Mouse (Mus musculus) lung, embryonic 14.5 days (tissue): ENCODE data around the gene Eed. TPM values are rescaled to one million over a fixed set of nuclear protein-coding genes. Genes with fewer than 3 reads are reported as not detected.
A peak's percentile ranks its signal among the peaks of the same experiment; 100 is the strongest.

ENCODE experiments used
- ATAC-seq: fragments of 200-750 bp; cut with Nextera tagmentation; 2 replicates; pipeline ENCODE4 v1.8.0; 2017; ENCODE audit warnings: mild to moderate bottlenecking, moderate TSS enrichment, moderate library complexity; ENCODE audit not compliant: insufficient read depth
- DNase-seq: peaks from one replicate; pipeline ENCODE4 v3.0.0-alpha.2; 2015
- H3K27ac ChIP-seq: fragments of 300-500 bp; sonication (generic); 2 replicates; pipeline ENCODE4 v1.5.1; 2014; ENCODE audit warnings: low read depth, mild to moderate bottlenecking, moderate library complexity
- H3K27me3 ChIP-seq: fragments of 300-500 bp; sonication (generic); 2 replicates; pipeline ENCODE4 v1.6.1; 2014; ENCODE audit warnings: low read length, control low read depth; ENCODE audit not compliant: insufficient read depth
- H3K36me3 ChIP-seq: fragments of 300-500 bp; sonication (generic); 2 replicates; pipeline ENCODE4 v1.6.1; 2014; ENCODE audit warnings: control low read depth; ENCODE audit not compliant: insufficient read depth
- H3K4me1 ChIP-seq: fragments of 300-500 bp; sonication (generic); 2 replicates; pipeline ENCODE4 v1.6.1; 2014; ENCODE audit warnings: antibody characterized with exemption, control low read depth; ENCODE audit not compliant: insufficient read depth
- H3K4me2 ChIP-seq: fragments of 300-500 bp; sonication (generic); 2 replicates; pipeline ENCODE4 v1.6.1; 2014; ENCODE audit warnings: mild to moderate bottlenecking
- H3K4me3 ChIP-seq: fragments of 300-500 bp; sonication (generic); 2 replicates; pipeline ENCODE4 v1.5.1; 2014; ENCODE audit warnings: low read depth, low read length
- H3K9ac ChIP-seq: fragments of 300-500 bp; sonication (generic); 2 replicates; pipeline ENCODE4 v1.6.1; 2014
- H3K9me3 ChIP-seq: fragments of 300-500 bp; sonication (generic); 2 replicates; pipeline ENCODE4 v1.6.1; 2016; ENCODE audit warnings: low read depth, low read length, control low read depth
- CTCF ChIP-seq: IDR thresholded peaks from 2 replicates; pipeline ENCODE4 v1.5.1; 2016; ENCODE audit warnings: antibody characterized with exemption, low read depth
- WGBS: fragments of 180-500 bp; shearing (Covaris S2); extraction: QIAGEN DNeasy Blood & Tissue Kit; methylation state at CpG from one replicate; pipeline ENCODE4 v1.1.7; 2014; 5-methylcytosine and 5-hydroxymethylcytosine counted together
- polyA plus RNA-seq: library from polyadenylated mRNA; unstranded; fragments of >200 nt; fragmentation: Nextera tagmentation; extraction: Ambion mirVana; gene quantifications from 2 replicates; pipeline ENCODE4 v1.2.1, GENCODE M21; 2014

The Eed gene
- polyA plus RNA-seq, 1 experiment from 2014 or later, result 75.5 TPM

DNA sequence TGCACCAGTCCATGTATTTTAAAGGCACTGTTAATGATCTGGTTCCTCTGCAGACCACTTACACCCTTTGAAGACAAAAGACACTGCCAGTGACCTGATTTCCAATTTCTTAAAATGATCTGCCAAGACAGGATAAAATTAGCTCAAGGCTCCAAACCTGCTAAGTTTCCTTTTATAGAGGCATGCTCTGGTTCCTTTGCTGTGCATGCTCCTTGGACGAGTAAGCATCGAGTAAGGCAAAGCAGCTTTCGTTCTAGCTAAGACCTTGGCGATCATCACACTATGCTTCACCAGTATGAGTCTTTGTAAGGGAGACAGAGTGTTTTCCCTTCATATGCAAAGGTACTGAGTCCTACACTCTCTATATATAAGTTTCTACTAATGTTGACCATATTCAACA lies 63.0 kb downstream of the Eed start:
- no peaks in the 10 kb centered on the region for H3K9me3 ChIP-seq
- no peak for DNase-seq
- H3K36me3 ChIP-seq, result peaks cover 21% of the 10 kb centered on the region
- no peak overlapping the region for H3K4me3 ChIP-seq
- no peaks in the 10 kb centered on the region for H3K27me3 ChIP-seq
- H3K4me2 ChIP-seq, result no peak overlapping the region
- 90% methylated on average over 4 of the region's 4 CpGs for WGBS
- ATAC-seq, result no peak
- no peaks in the 10 kb centered on the region for H3K4me1 ChIP-seq
- H3K9ac ChIP-seq, result no peak overlapping the region
- H3K27ac ChIP-seq, result no peak overlapping the region
- no peak for TF ChIP-seq CTCF

DNA sequence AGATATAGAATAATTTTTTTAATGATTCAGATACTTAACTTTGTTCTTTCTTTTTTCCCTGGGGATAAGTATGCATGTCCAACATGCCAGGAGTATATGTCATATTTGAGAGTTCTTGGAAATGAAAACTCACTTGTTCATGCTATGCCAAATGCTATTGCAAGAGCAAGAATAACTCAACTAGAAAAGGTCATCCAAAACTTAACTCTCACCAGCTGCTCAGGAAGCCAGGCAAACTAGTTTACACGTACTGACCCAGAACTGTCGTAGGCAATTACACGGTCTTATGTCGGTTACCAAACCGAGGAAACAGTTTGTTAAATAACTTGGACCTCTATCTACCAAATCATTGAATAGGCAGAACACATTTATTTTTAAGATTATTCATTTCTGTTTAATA lies 64.1 kb downstream of the Eed start:
- DNase-seq (no peak), ATAC-seq (no peak)
- Histone ChIP-seq H3K9me3 (no peaks in the 10 kb centered on the region), H3K4me3 (no peak overlapping the region), H3K4me1 (no peaks in the 10 kb centered on the region), H3K27ac (no peak overlapping the region), H3K9ac (no peak overlapping the region), H3K4me2 (no peak overlapping the region), H3K36me3 (peaks cover 21% of the 10 kb centered on the region), H3K27me3 (no peaks in the 10 kb centered on the region)
- 93% methylated on average over 5 of the region's 5 CpGs for WGBS
- TF ChIP-seq CTCF, result no peak

DNA sequence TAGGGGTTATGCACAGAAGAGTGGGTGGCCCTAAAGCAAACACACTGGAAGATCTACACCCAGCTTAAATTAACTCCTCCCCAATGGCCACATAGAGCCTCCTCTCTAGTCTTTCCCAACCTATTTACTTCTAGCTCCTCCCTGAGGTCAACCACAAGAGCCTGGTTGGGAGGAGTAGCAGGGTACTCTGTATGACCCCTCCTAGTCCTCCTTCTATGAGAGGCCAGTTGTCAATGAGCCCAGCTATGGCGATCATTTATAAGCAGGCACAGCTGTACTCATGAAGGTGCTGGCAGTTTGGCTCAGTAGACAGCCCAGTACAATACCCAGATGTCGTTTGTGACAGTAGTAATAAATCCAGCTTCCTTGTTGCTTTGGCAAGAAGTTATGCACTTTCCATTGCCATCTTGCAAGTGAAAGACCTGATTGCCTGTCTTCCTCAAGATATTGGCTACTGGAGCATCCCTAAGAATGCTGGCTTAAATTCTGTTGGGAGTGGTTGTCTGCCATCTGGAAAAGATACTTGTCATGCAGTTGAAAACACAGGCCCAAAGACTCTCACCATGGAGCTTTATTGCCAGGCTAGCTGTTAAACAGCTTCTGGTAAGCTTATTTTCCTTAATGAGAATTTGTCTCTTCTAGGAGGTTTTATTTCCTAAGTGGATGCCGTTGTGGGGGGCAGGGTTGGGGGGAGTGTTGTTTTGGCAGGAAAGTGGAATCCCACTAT lies 67.2 kb downstream of the Eed start:
- 79% methylated on average over 3 of the region's 3 CpGs for WGBS
- no peak for ATAC-seq
- TF ChIP-seq CTCF, result no peak

DNA sequence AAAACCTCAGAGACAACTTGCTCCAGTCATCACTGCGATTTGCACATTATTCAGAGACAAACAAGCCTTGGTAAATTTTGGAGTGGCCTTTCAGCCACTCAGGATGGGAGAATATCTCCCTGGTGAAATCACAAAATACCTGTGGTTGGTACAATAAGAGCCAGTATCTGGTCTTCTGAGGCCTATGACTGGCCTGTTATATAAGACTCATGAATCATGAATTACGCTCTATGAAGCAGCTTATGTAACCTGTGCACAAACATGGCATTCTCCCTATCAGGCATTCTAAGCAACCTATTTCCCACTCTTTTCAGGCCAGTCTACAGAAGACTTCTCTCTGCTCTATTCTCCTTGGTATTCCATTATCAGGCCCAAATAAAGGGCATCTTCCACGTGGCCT lies 68.4 kb downstream of the Eed start:
- ATAC-seq (no peak), DNase-seq (no peak)
- Histone ChIP-seq H3K27me3 (no peaks in the 10 kb centered on the region), H3K4me2 (no peak overlapping the region), H3K4me3 (no peak overlapping the region), H3K27ac (no peak overlapping the region), H3K36me3 (peaks cover 7% of the 10 kb centered on the region; the same call in 1 of the 2 replicates), H3K4me1 (no peaks in the 10 kb centered on the region), H3K9ac (no peak overlapping the region), H3K9me3 (no peaks in the 10 kb centered on the region)
- WGBS, result 88% methylated on average over 3 of the region's 3 CpGs
- no peak for TF ChIP-seq CTCF

More for the DNA sequence above, 67.2 kb downstream of the Eed start:
- H3K4me1 ChIP-seq, result no peaks in the 10 kb centered on the region
- no peak overlapping the region for H3K27ac ChIP-seq
- no peak overlapping the region for H3K9ac ChIP-seq
- H3K4me3 ChIP-seq, result no peak overlapping the region
- no peak overlapping the region for H3K4me2 ChIP-seq
- H3K9me3 ChIP-seq, result no peaks in the 10 kb centered on the region
- H3K27me3 ChIP-seq, result no peaks in the 10 kb centered on the region
- peaks cover 13% of the 10 kb centered on the region; the same call in 1 of the 2 replicates for H3K36me3 ChIP-seq
- DNase-seq, result no peak

DNA sequence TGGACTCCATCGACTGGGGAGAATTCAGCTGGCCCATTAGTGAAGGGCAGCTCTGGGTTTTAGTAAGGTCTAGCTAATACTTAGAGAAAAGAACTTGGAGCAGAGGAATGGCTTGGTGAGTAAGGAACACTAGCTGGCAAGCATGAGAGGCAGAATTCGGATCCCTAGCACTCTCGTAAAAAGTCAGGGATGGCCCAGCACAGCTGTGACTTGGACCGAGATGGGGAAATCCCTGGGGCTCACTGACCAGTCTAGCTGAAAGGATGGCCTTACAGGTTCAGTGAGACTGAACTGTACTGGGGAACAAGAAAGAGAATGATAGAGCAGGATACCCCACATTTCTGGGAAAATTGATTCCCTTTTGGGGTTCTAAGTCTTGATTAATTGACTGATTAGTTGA lies 71.1 kb downstream of the Eed start:
- H3K9ac ChIP-seq, result no peak overlapping the region
- no peak for TF ChIP-seq CTCF
- H3K4me1 ChIP-seq, result no peaks in the 10 kb centered on the region
- WGBS, result 76% methylated on average over 4 of the region's 4 CpGs
- no peak overlapping the region for H3K4me2 ChIP-seq
- no peak overlapping the region for H3K4me3 ChIP-seq
- no peak for ATAC-seq
- H3K27ac ChIP-seq, result no peak overlapping the region
- no peaks in the 10 kb centered on the region for H3K27me3 ChIP-seq
- DNase-seq, result no peak
- H3K9me3 ChIP-seq, result no peaks in the 10 kb centered on the region
- H3K36me3 ChIP-seq, result no peaks in the 10 kb centered on the region

DNA sequence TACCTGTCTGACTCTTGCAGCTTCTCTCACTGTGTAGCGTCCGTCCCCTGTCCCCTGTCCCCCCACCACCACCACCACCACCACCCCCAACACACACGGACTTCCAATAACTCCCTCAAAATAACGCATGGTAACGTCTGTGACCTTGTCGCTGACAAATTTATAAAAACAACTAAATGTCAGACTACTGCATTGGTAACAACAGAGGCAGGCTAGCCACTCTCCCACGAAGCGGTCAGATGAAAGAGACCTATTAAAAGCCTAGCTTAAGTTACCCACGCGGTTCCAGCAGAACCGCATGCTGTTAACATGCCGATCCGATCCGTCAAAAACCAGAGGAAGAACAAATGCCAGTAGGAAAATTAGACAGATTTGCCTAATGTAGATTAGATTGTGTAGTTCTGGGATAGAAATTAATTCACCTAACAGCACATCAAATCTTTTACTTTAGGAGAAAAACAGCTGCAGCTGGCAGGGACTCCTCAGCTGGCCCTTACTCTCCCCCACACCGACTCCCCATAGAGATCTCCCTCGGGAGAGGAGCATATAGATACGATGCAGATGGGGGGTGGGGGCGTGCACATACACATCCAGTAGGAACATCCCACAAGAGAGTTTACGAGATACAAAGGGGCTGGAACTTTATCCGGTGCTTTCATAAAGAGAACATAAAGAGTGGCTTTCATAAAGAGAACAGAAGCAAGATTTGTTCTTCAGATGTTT lies 71.7 kb downstream of the Eed start:
- Histone ChIP-seq H3K9me3 (no peaks in the 10 kb centered on the region), H3K36me3 (no peaks in the 10 kb centered on the region), H3K4me2 (no peak overlapping the region), H3K27me3 (no peaks in the 10 kb centered on the region), H3K27ac (no peak overlapping the region), H3K4me1 (no peaks in the 10 kb centered on the region), H3K4me3 (no peak overlapping the region), H3K9ac (no peak overlapping the region)
- 70% methylated on average over 20 of the region's 20 CpGs for WGBS
- no peak for TF ChIP-seq CTCF
- DNase-seq, result no peak
- ATAC-seq, result peak; percentile 16; the same call in 1 of the 2 replicates

DNA sequence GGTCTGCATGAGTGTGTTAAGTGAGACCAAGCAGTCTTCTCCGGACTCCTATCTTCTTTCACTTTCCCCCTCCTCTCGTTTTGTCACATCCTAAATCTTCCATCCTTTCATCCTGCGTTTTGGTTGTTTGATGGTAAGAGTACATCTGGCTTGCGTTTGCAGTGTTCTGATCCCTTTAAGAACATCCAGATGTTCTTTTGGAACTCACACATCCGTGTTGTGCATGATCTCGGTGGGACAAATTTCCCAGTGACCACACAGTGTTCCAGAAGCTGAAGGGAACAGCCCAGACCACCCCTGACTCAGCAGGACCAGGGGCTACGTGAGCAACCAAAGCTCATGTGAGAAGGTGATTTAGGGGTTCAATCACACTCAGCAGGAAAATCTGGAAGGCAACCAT lies 72.4 kb downstream of the Eed start:
- no peaks in the 10 kb centered on the region for H3K27me3 ChIP-seq
- DNase-seq (peak; percentile 25), ATAC-seq (peak; percentile 35)
- no peak overlapping the region for H3K27ac ChIP-seq
- H3K9me3 ChIP-seq, result no peaks in the 10 kb centered on the region
- H3K4me2 ChIP-seq, result no peak overlapping the region
- no peaks in the 10 kb centered on the region for H3K4me1 ChIP-seq
- no peak overlapping the region for H3K9ac ChIP-seq
- no peak for TF ChIP-seq CTCF
- WGBS, result 35% methylated on average over 7 of the region's 7 CpGs
- no peaks in the 10 kb centered on the region for H3K36me3 ChIP-seq
- H3K4me3 ChIP-seq, result no peak overlapping the region
